Mouse (Mus musculus): Measurements from ENCODE around the gene Cdhr5. TPM values are rescaled to one million over a fixed set of nuclear protein-coding genes. Genes with fewer than 3 reads are reported as not detected.

Cdhr5 gene
- polyA plus RNA-seq, 1 experiment from 2014 or later, result not detected

- peaks cover 19% of the 10 kb centered on the region for H3K4me1 ChIP-seq (replicated peaks)
- no peak overlapping the region for H3K4me3 ChIP-seq
- WGBS, result 64% methylated on average over 3 of the region's 3 CpGs
- H3K27me3 ChIP-seq (replicated peaks), result peaks cover 33% of the 10 kb centered on the region
- no peak overlapping the region for H3K4me2 ChIP-seq
- H3K9me3 ChIP-seq (replicated peaks), result no peaks in the 10 kb centered on the region
- no peak overlapping the region for H3K27ac ChIP-seq (ENCODE audit: poor library complexity, severe bottlenecking)
- H3K36me3 ChIP-seq, result peaks cover 50% of the 10 kb centered on the region
- no peak for ATAC-seq (ENCODE audit: insufficient number of reproducible peaks, low FRiP score)
- no peak overlapping the region for H3K9ac ChIP-seq
Observed at GRCm38 (mm10) chr7:141297926-141298650, 21.5 kb upstream of the Cdhr5 start.

- Histone ChIP-seq H3K4me1 (replicated peaks) (peaks cover 29% of the 10 kb centered on the region), H3K4me2 (peak overlapping the region; percentile 74), H3K27ac (ENCODE audit: poor library complexity, severe bottlenecking) (no peak overlapping the region), H3K9me3 (replicated peaks) (no peaks in the 10 kb centered on the region), H3K4me3 (peak overlapping the region; percentile 37), H3K27me3 (replicated peaks) (peaks cover 62% of the 10 kb centered on the region), H3K36me3 (peaks cover 18% of the 10 kb centered on the region; the same call in 1 of the 2 replicates), H3K9ac (peak overlapping the region; percentile 34; the same call in 1 of the 2 replicates)
- no peak for ATAC-seq (ENCODE audit: insufficient number of reproducible peaks, low FRiP score)
- 5% methylated on average over 22 of the region's 22 CpGs for WGBS
Observed at GRCm38 (mm10) chr7:141294479-141294878, 17.9 kb upstream of the Cdhr5 start.

GRCm38 (mm10) chr7:141293852-141294471 is 17.4 kb upstream of the Cdhr5 start:
- WGBS, result under 1% methylated on average over 53 of the region's 53 CpGs
- no peak for ATAC-seq (ENCODE audit: insufficient number of reproducible peaks, low FRiP score)
- Histone ChIP-seq H3K27me3 (replicated peaks) (peaks cover 62% of the 10 kb centered on the region), H3K4me1 (replicated peaks) (peaks cover 29% of the 10 kb centered on the region), H3K4me2 (peak overlapping the region; percentile 74), H3K27ac (ENCODE audit: poor library complexity, severe bottlenecking) (no peak overlapping the region), H3K9me3 (replicated peaks) (no peaks in the 10 kb centered on the region), H3K36me3 (peaks cover 13% of the 10 kb centered on the region; the same call in 1 of the 2 replicates), H3K4me3 (peak overlapping the region; percentile 37), H3K9ac (peak overlapping the region; percentile 34)

- H3K4me2 ChIP-seq, result peak overlapping the region; percentile 91
- no peak for ATAC-seq (ENCODE audit: insufficient number of reproducible peaks, low FRiP score)
- H3K4me3 ChIP-seq, result peak overlapping the region; percentile 51
- H3K9me3 ChIP-seq (replicated peaks), result no peaks in the 10 kb centered on the region
- H3K27me3 ChIP-seq (replicated peaks), result peaks cover 62% of the 10 kb centered on the region
- no peak overlapping the region for H3K27ac ChIP-seq (ENCODE audit: poor library complexity, severe bottlenecking)
- WGBS, result 35% methylated on average over 15 of the region's 15 CpGs
- peaks cover 29% of the 10 kb centered on the region for H3K4me1 ChIP-seq (replicated peaks)
- no peak overlapping the region; the same call in 1 of the 2 replicates for H3K9ac ChIP-seq
- H3K36me3 ChIP-seq, result peaks cover 11% of the 10 kb centered on the region; the same call in 1 of the 2 replicates
Observed at GRCm38 (mm10) chr7:141292583-141293388, 16.2 kb upstream of the Cdhr5 start.

- Histone ChIP-seq H3K9me3 (replicated peaks) (no peaks in the 10 kb centered on the region), H3K4me1 (replicated peaks) (peaks cover 29% of the 10 kb centered on the region), H3K36me3 (peaks cover 4% of the 10 kb centered on the region; the same call in 1 of the 2 replicates), H3K4me2 (peak within 1 kb of the TSS; percentile 91), H3K4me3 (peak within 1 kb of the TSS; percentile 51), H3K27me3 (replicated peaks) (peaks cover 62% of the 10 kb centered on the region), H3K9ac (peak within 1 kb of the TSS; percentile 45; the same call in 1 of the 2 replicates), H3K27ac (ENCODE audit: poor library complexity, severe bottlenecking) (no peak within 1 kb of the TSS)
- WGBS, result 3% methylated on average over 43 of the region's 46 CpGs
- ATAC-seq (ENCODE audit: insufficient number of reproducible peaks, low FRiP score), result no peak
Observed at GRCm38 (mm10) chr7:141291921-141292582, 15.5 kb upstream of the Cdhr5 start, which contains the start of gene Drd4. Gene Drd4, plus strand, starts transcription at chr7:141292006.

- H3K4me3 ChIP-seq, result no peak overlapping the region
- no peaks in the 10 kb centered on the region for H3K36me3 ChIP-seq
- no peak overlapping the region for H3K4me2 ChIP-seq
- peaks cover 29% of the 10 kb centered on the region for H3K27me3 ChIP-seq (replicated peaks)
- no peak for ATAC-seq (ENCODE audit: insufficient number of reproducible peaks, low FRiP score)
- H3K9me3 ChIP-seq (replicated peaks), result no peaks in the 10 kb centered on the region
- 71% methylated on average over 3 of the region's 3 CpGs for WGBS
- peaks cover 10% of the 10 kb centered on the region; the same call in 1 of the 2 replicates for H3K4me1 ChIP-seq (replicated peaks)
- H3K9ac ChIP-seq, result no peak overlapping the region
- no peak overlapping the region for H3K27ac ChIP-seq (ENCODE audit: poor library complexity, severe bottlenecking)
Observed at GRCm38 (mm10) chr7:141288042-141288441, 11.5 kb upstream of the Cdhr5 start.

GRCm38 (mm10) chr7:141282756-141283155 is 6.2 kb upstream of the Cdhr5 start:
- Histone ChIP-seq H3K9me3 (replicated peaks) (no peaks in the 10 kb centered on the region), H3K27me3 (replicated peaks) (peaks cover 23% of the 10 kb centered on the region; the same call in 1 of the 2 replicates), H3K27ac (ENCODE audit: poor library complexity, severe bottlenecking) (no peak overlapping the region), H3K9ac (no peak overlapping the region), H3K4me1 (replicated peaks) (peaks cover 6% of the 10 kb centered on the region), H3K4me3 (no peak overlapping the region), H3K4me2 (no peak overlapping the region), H3K36me3 (no peaks in the 10 kb centered on the region)
- 74% methylated on average over 4 of the region's 4 CpGs for WGBS
- no peak for ATAC-seq (ENCODE audit: insufficient number of reproducible peaks, low FRiP score)

GRCm38 (mm10) chr7:141281442-141281841 is 4.9 kb upstream of the Cdhr5 start:
- Histone ChIP-seq H3K4me2 (no peak overlapping the region), H3K9ac (no peak overlapping the region), H3K27ac (ENCODE audit: poor library complexity, severe bottlenecking) (no peak overlapping the region), H3K4me3 (no peak overlapping the region), H3K27me3 (replicated peaks) (peaks cover 23% of the 10 kb centered on the region; the same call in 1 of the 2 replicates), H3K9me3 (replicated peaks) (no peaks in the 10 kb centered on the region), H3K4me1 (replicated peaks) (peaks cover 6% of the 10 kb centered on the region), H3K36me3 (no peaks in the 10 kb centered on the region)
- 79% methylated on average over 6 of the region's 6 CpGs for WGBS
- no peak for ATAC-seq (ENCODE audit: insufficient number of reproducible peaks, low FRiP score)

GRCm38 (mm10) chr7:141278766-141279590 is 2.4 kb upstream of the Cdhr5 start, which contains the start of gene Sct:
Gene Sct, minus strand, starts transcription at chr7:141279133.
- H3K27me3 ChIP-seq (replicated peaks), result peaks cover 23% of the 10 kb centered on the region; the same call in 1 of the 2 replicates
- H3K9ac ChIP-seq, result peak within 1 kb of the TSS; percentile 66
- H3K4me2 ChIP-seq, result peak within 1 kb of the TSS; percentile 96
- WGBS, result 2% methylated on average over 46 of the region's 46 CpGs
- peak; percentile 37; the same call in 1 of the 2 replicates for ATAC-seq (ENCODE audit: insufficient number of reproducible peaks, low FRiP score)
- H3K4me3 ChIP-seq, result peak within 1 kb of the TSS; percentile 48
- no peaks in the 10 kb centered on the region for H3K36me3 ChIP-seq
- H3K4me1 ChIP-seq (replicated peaks), result peaks cover 6% of the 10 kb centered on the region
- H3K9me3 ChIP-seq (replicated peaks), result no peaks in the 10 kb centered on the region
- H3K27ac ChIP-seq (ENCODE audit: poor library complexity, severe bottlenecking), result no peak within 1 kb of the TSS
